Mouse (Mus musculus): ENCODE results near the gene Brip1.
"Not testable (repeated sequence)": the region's sequence is repeated elsewhere in the genome, so short reads cannot be mapped to it uniquely, and the experiment has no call there.

The Brip1 gene

GRCm38 (mm10) chr11:86201037-86201786 is at the start of gene Brip1:
Brip1 (minus strand) TSS chr11:86201193.
- peak; percentile 97 for DNase-seq (ENCODE audit: low read depth)

GRCm38 (mm10) chr11:86232446-86232845 is 31.5 kb upstream of the Brip1 start:
- DNase-seq (ENCODE audit: low read depth), result no peak

- DNase-seq (ENCODE audit: low read depth), result no peak
Observed at GRCm38 (mm10) chr11:86231781-86232350, 30.9 kb upstream of the Brip1 start.

GRCm38 (mm10) chr11:86226646-86227180 is 25.7 kb upstream of the Brip1 start:
- DNase-seq (ENCODE audit: low read depth), result no peak

- DNase-seq (ENCODE audit: low read depth), result no peak
Observed at GRCm38 (mm10) chr11:86225761-86226160, 24.8 kb upstream of the Brip1 start.

- no peak for DNase-seq (ENCODE audit: low read depth)
Observed at GRCm38 (mm10) chr11:86211803-86212202, 10.8 kb upstream of the Brip1 start.

GRCm38 (mm10) chr11:86209123-86209522 is 8.1 kb upstream of the Brip1 start:
- no peak for DNase-seq (ENCODE audit: low read depth)

GRCm38 (mm10) chr11:86205876-86206275 is 4.9 kb upstream of the Brip1 start:
- DNase-seq (ENCODE audit: low read depth), result no peak

GRCm38 (mm10) chr11:86205031-86205430 is 4.0 kb upstream of the Brip1 start:
- DNase-seq (ENCODE audit: low read depth), result no peak

GRCm38 (mm10) chr11:86201901-86202675 is 1.1 kb upstream of the Brip1 start:
- DNase-seq (ENCODE audit: low read depth), result peak; percentile 27

GRCm38 (mm10) chr11:86200460-86201021 is 452 bp downstream of the Brip1 start:
- no peak for DNase-seq (ENCODE audit: low read depth)

- no peak for DNase-seq (ENCODE audit: low read depth)
Observed at GRCm38 (mm10) chr11:86199733-86200132, 1.3 kb downstream of the Brip1 start.

GRCm38 (mm10) chr11:86185224-86185623 is 15.8 kb downstream of the Brip1 start:
- DNase-seq (ENCODE audit: low read depth), result not testable (repeated sequence)

GRCm38 (mm10) chr11:86175833-86176232 is 25.2 kb downstream of the Brip1 start:
- no peak for DNase-seq (ENCODE audit: low read depth)

- peak; percentile 45 for DNase-seq (ENCODE audit: low read depth)
Observed at GRCm38 (mm10) chr11:86174173-86174572, 26.8 kb downstream of the Brip1 start.

GRCm38 (mm10) chr11:86170743-86171142 is 30.2 kb downstream of the Brip1 start:
- no peak for DNase-seq (ENCODE audit: low read depth)

GRCm38 (mm10) chr11:86160251-86160650 is 40.7 kb downstream of the Brip1 start:
- DNase-seq (ENCODE audit: low read depth), result no peak

- no peak for DNase-seq (ENCODE audit: low read depth)
Observed at GRCm38 (mm10) chr11:86158950-86159349, 42.0 kb downstream of the Brip1 start.

GRCm38 (mm10) chr11:86155638-86156037 is 45.4 kb downstream of the Brip1 start:
- DNase-seq (ENCODE audit: low read depth), result peak; percentile 57

- DNase-seq (ENCODE audit: low read depth), result no peak
Observed at GRCm38 (mm10) chr11:86131324-86131723, 69.7 kb downstream of the Brip1 start.

GRCm38 (mm10) chr11:86117078-86117869 is 83.7 kb downstream of the Brip1 start:
- peak; percentile 19 for DNase-seq (ENCODE audit: low read depth)
